Mouse (Mus musculus) hindbrain, embryonic 16.5 days (tissue): Measurements from ENCODE around the gene Gm10600. TPM values are rescaled to one million over a fixed set of nuclear protein-coding genes. Genes with fewer than 3 reads are reported as not detected.
"Not testable (repeated sequence)": the region's sequence is repeated elsewhere in the genome, so short reads cannot be mapped to it uniquely, and the experiment has no call there.

ENCODE experiments used
- ATAC-seq: fragments of 200-750 bp; cut with Nextera tagmentation; 2 replicates; pipeline ENCODE4 v1.8.0; 2017; ENCODE audit warnings: moderate TSS enrichment, moderate library complexity
- H3K27ac ChIP-seq: fragments of 300-500 bp; sonication (generic); 2 replicates; pipeline ENCODE4 v1.5.1; 2014; ENCODE audit warnings: low read depth, mild to moderate bottlenecking, control low read depth, low read length, moderate library complexity
- H3K27me3 ChIP-seq: fragments of 300-500 bp; sonication (generic); replicated peaks from 2 replicates; pipeline ENCODE4 v1.6.1; 2014; ENCODE audit warnings: low read length; ENCODE audit not compliant: control insufficient read depth, insufficient read depth
- H3K36me3 ChIP-seq: fragments of 300-500 bp; sonication (generic); 2 replicates; pipeline ENCODE4 v1.6.1; 2014; ENCODE audit warnings: mild to moderate bottlenecking, low read length, moderate library complexity, mixed read lengths; ENCODE audit not compliant: control insufficient read depth, insufficient read depth
- H3K4me1 ChIP-seq: fragments of 300-500 bp; sonication (generic); 2 replicates; pipeline ENCODE4 v1.6.1; 2014; ENCODE audit warnings: low read depth, low read length; ENCODE audit not compliant: control insufficient read depth, insufficient read depth
- H3K4me2 ChIP-seq: fragments of 300-500 bp; sonication (generic); 2 replicates; pipeline ENCODE4 v1.6.1; 2014; ENCODE audit warnings: mild to moderate bottlenecking, low read length, control low read depth, moderate library complexity
- H3K4me3 ChIP-seq: fragments of 300-500 bp; sonication (generic); 2 replicates; pipeline ENCODE4 v1.5.1; 2014; ENCODE audit warnings: mild to moderate bottlenecking, low read length, control low read depth, moderate library complexity
- H3K9ac ChIP-seq: fragments of 300-500 bp; sonication (generic); 2 replicates; pipeline ENCODE4 v1.6.1; 2014; ENCODE audit warnings: low read depth, mild to moderate bottlenecking, control low read depth, low read length, moderate library complexity
- H3K9me3 ChIP-seq: fragments of 300-500 bp; sonication (generic); 2 replicates; pipeline ENCODE4 v1.6.1; 2014; ENCODE audit warnings: mild to moderate bottlenecking, low read length, moderate library complexity; ENCODE audit not compliant: control insufficient read depth
- WGBS: fragments of 180-500 bp; shearing (Covaris S2); extraction: QIAGEN DNeasy Blood & Tissue Kit; methylation state at CpG from one replicate; pipeline ENCODE4 v1.1.7; 2014; 5-methylcytosine and 5-hydroxymethylcytosine counted together
- polyA plus RNA-seq: library from polyadenylated mRNA; unstranded; fragments of >200 nt; fragmentation: Nextera tagmentation; extraction: Ambion mirVana; gene quantifications from 2 replicates; pipeline ENCODE4 v1.2.1, GENCODE M21; 2015

Gene Gm10600
- not detected in 2 replicates for polyA plus RNA-seq

GRCm38 (mm10) chr4:42240339-42240738, at the start of gene Gm10600:
Gm10600 (plus strand) TSS chr4:42240639.
- H3K27me3 ChIP-seq, H3K4me1 ChIP-seq, H3K9me3 ChIP-seq, H3K9ac ChIP-seq, H3K27ac ChIP-seq, H3K4me3 ChIP-seq, H3K4me2 ChIP-seq, H3K36me3 ChIP-seq, ATAC-seq: not testable (repeated sequence)
- WGBS: no CpG with 5 or more reads among the region's 4 CpGs

- WGBS: no CpG with 5 or more reads among the region's 5 CpGs
- H3K36me3 ChIP-seq: not testable (repeated sequence)
These were observed 15.0 kb downstream of the Gm10600 start, which contains the start of gene Ccl21b for GRCm38 (mm10) chr4:42255467-42255866. Ccl21b (plus strand) TSS chr4:42255767.

More at GRCm38 (mm10) chr4:42255467-42255866, 15.0 kb downstream of the Gm10600 start, which contains the start of gene Ccl21b:
- not testable (repeated sequence) for ATAC-seq, H3K4me1 ChIP-seq, H3K4me3 ChIP-seq, H3K27me3 ChIP-seq, H3K9me3 ChIP-seq, H3K27ac ChIP-seq, H3K9ac ChIP-seq, H3K4me2 ChIP-seq

Other genes starting within 250 kb of the Gm10600 start
- 0.28 and 0.74 TPM in 2 replicates for gene Gm21093, start 205.9 kb upstream of the Gm10600 start, polyA plus RNA-seq
- gene Gm3893, start 149.4 kb upstream of the Gm10600 start, polyA plus RNA-seq: not detected in 2 replicates
- not detected in 2 replicates for gene Gm13304, start 125.8 kb upstream of the Gm10600 start, polyA plus RNA-seq
- 3.1 and 5.3 TPM in 2 replicates for gene Gm13306, start 87.2 kb upstream of the Gm10600 start, polyA plus RNA-seq
- not detected in 2 replicates for gene Gm13305, start 72.0 kb upstream of the Gm10600 start, polyA plus RNA-seq
- not detected in 2 replicates for gene Ccl21b, start 15.1 kb downstream of the Gm10600 start, polyA plus RNA-seq
- gene Gm21953, start 53.6 kb downstream of the Gm10600 start, polyA plus RNA-seq: not detected in 2 replicates
- not detected in 2 replicates for gene Fam205a3, start 77.7 kb downstream of the Gm10600 start, polyA plus RNA-seq
- gene Gm21586, start 198.7 kb downstream of the Gm10600 start, polyA plus RNA-seq: not detected in 2 replicates
- 0.26 and 0.37 TPM in 2 replicates for gene Gm2163, start 226.1 kb downstream of the Gm10600 start, polyA plus RNA-seq